Mouse (Mus musculus): ENCODE results near the gene Rxfp1.

DNA sequence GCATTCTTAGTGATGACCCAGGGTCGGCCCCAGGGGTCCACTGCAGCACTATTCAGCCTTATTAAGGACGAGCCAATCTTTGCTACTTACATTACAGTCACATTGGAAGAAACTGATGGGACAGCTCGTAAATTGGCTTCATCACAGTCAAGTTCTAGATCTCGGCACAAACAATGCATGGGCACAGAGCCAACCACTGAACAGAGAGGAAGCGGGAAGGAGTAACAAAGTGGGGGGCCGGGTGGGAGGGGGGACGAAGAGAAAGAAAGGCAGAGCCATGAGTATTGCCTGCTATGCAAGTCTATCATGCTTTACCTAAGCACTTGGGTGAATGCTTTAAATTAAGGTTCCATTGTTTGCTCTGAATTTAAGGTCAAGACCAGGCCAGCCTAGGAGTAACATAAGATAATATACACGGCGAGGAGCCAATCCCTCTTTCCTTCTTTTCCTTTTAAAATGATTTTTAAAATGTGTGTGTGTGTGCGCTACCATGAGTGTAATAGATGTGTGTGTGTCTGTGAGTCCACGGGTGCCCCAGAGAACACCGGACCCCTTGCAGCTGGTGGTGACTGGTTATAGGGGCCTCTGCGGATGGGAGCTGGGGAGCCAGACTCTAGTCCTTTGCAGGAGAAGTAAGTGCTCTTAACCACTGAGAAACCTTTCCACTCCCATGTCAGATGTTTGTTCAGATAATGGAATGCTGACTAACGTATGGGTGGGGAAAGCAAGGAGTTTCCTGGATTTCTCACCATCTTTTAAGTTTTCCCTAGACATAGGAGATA lies 55.1 kb downstream of the Rxfp1 start:
- TF ChIP-seq CTCF (IDR thresholded peaks at IDR 0.05; ENCODE audit: low read depth, low read length) (no peak), POLR2A (IDR thresholded peaks at IDR 0.05; ENCODE audit: borderline replicate concordance, low read depth, low read length) (no peak)
